Mouse (Mus musculus) ES-E14 (cell line): Measurements from ENCODE around the gene 1700067K01Rik. TPM values are rescaled to one million over a fixed set of nuclear protein-coding genes. Genes with fewer than 3 reads are reported as not detected.

Experiments used
- DNase-seq: peaks from one replicate; pipeline ENCODE4 v3.0.0-alpha.2; 2013; ENCODE audit warnings: low read depth, low spot score
- H3K27ac ChIP-seq: 2 replicates; pipeline ENCODE4 v1.5.1; 2012; ENCODE audit warnings: low read depth, mild to moderate bottlenecking, low read length, moderate library complexity, mixed read lengths; ENCODE audit not compliant: poor library complexity, insufficient read depth, severe bottlenecking
- H3K36me3 ChIP-seq: 2 replicates; pipeline ENCODE4 v1.6.1; 2012; ENCODE audit warnings: mild to moderate bottlenecking, low read length, moderate library complexity, mixed read lengths; ENCODE audit not compliant: control insufficient read depth, poor library complexity, insufficient read depth, severe bottlenecking
- H3K4me1 ChIP-seq, 2 experiments: fragments of 150-350 bp in 1 of 2; sonication (generic) in 1 of 2; 2 replicates each; pipeline ENCODE4 v1.6.1; 2012; ENCODE audit warnings: low read length in 2 of 2, mild to moderate bottlenecking in 1 of 2, mixed read lengths in 1 of 2; ENCODE audit not compliant: control insufficient read depth in 2 of 2, insufficient read depth in 2 of 2, poor library complexity in 1 of 2
- H3K4me3 ChIP-seq, 2 experiments: fragments of 150-350 bp in 1 of 2; sonication (generic) in 1 of 2; 2 replicates each; pipeline ENCODE4 v1.5.1; 2012; ENCODE audit warnings: low read length in 2 of 2, low read depth in 1 of 2, mild to moderate bottlenecking in 1 of 2, mixed read lengths in 1 of 2; ENCODE audit not compliant: insufficient read depth in 1 of 2, poor library complexity in 1 of 2, severe bottlenecking in 1 of 2
- H3K9ac ChIP-seq: 2 replicates; pipeline ENCODE4 v1.6.1; 2012; ENCODE audit warnings: low read depth, mild to moderate bottlenecking, low read length, mixed read lengths; ENCODE audit not compliant: poor library complexity, insufficient read depth, severe bottlenecking
- H3K9me3 ChIP-seq: fragments of 150-350 bp; sonication (generic); 2 replicates; pipeline ENCODE4 v1.6.1; 2012; ENCODE audit warnings: low read depth, mild to moderate bottlenecking, low read length; ENCODE audit not compliant: control insufficient read depth, insufficient read depth
- CHD2 ChIP-seq: IDR thresholded peaks from 2 replicates; pipeline ENCODE4 v1.6.1; 2014; ENCODE audit warnings: mild to moderate bottlenecking, low read depth, low read length, inconsistent platforms
- HCFC1 ChIP-seq: IDR thresholded peaks from 2 replicates; pipeline ENCODE4 v1.6.1; 2012; ENCODE audit warnings: low read length, inconsistent platforms, borderline replicate concordance; ENCODE audit not compliant: insufficient read depth
- MAFK ChIP-seq: IDR thresholded peaks from 2 replicates; pipeline ENCODE4 v1.6.1; 2014; ENCODE audit warnings: mild to moderate bottlenecking, low read depth, low read length, inconsistent platforms; ENCODE audit not compliant: insufficient read depth
- ZC3H11A ChIP-seq: IDR thresholded peaks from 2 replicates; pipeline ENCODE4 v1.6.1; 2012; ENCODE audit warnings: low read depth, mild to moderate bottlenecking, inconsistent platforms, low read length, borderline replicate concordance
- ZNF384 ChIP-seq: IDR thresholded peaks from 2 replicates; pipeline ENCODE4 v1.6.1; 2012; ENCODE audit warnings: low read depth, low read length, inconsistent platforms
- in situ Hi-C, 2 experiments: fragments of 600-800 bp; cut with MboI; formaldehyde crosslinking; loops; one replicate each; pipeline ENCODE4 v1.15.1; 2025; ENCODE audit warnings: low sequenced_read_pairs in 2 of 2, inconsistent platforms in 1 of 2; ENCODE audit not compliant: unreplicated experiment in 2 of 2
- total RNA-seq: library from RNA; depleted of rRNA; stranded (reverse); fragments of 300-350 nt; gene quantifications from 2 replicates; pipeline ENCODE4 v1.2.3, GENCODE M21; 2012

Gene 1700067K01Rik
- total RNA-seq, 1 experiment, result 1.2 TPM

GRCm38 (mm10) chr8:84010625-84011611 lies 9.6 kb downstream of the 1700067K01Rik start:
- Histone ChIP-seq H3K27ac (no peak overlapping the region), H3K36me3 (no peaks in the 10 kb centered on the region), H3K9ac (peak overlapping the region; percentile 68), H3K4me3 (peak overlapping the region; percentile 72 to 79), H3K9me3 (no peaks in the 10 kb centered on the region), H3K4me1 (peaks cover 6 to 7% of the 10 kb centered on the region in 2 experiments; a peak in 3 of 4 replicates)
- in situ Hi-C loops, result loop anchor here in 1 of 2 experiments (10.0 kb wide), 1 partner anchor 344 kb away; no protein-coding TSS in a partner anchor
- DNase-seq, result no peak
- TF ChIP-seq HCFC1 (no peak), ZNF384 (no peak), MAFK (no peak), CHD2 (no peak), ZC3H11A (no peak)

GRCm38 (mm10) chr8:84011705-84012498 lies 10.6 kb downstream of the 1700067K01Rik start, which contains the start of gene 2210011C24Rik:
Gene 2210011C24Rik, minus strand, starts transcription at chr8:84012171.
- peak within 1 kb of the TSS; percentile 68 for H3K9ac ChIP-seq
- no peak for DNase-seq
- peak within 1 kb of the TSS; percentile 72 to 79 for H3K4me3 ChIP-seq
- no peak within 1 kb of the TSS for H3K27ac ChIP-seq
- H3K4me1 ChIP-seq, result peaks cover 6 to 7% of the 10 kb centered on the region in 2 experiments; a peak in 3 of 4 replicates
- TF ChIP-seq ZC3H11A (no peak), MAFK (no peak), CHD2 (no peak), HCFC1 (no peak), ZNF384 (peak; percentile 89)
- in situ Hi-C loops, result loop anchor here in 1 of 2 experiments (10.0 kb wide), 1 partner anchor 343 kb away; no protein-coding TSS in a partner anchor
- H3K36me3 ChIP-seq, result no peaks in the 10 kb centered on the region
- H3K9me3 ChIP-seq, result no peaks in the 10 kb centered on the region

- H3K9ac ChIP-seq, result peak overlapping the region; percentile 63
- no peak for DNase-seq
These were observed 11.3 kb downstream of the 1700067K01Rik start for GRCm38 (mm10) chr8:84012499-84013165.

More at GRCm38 (mm10) chr8:84012499-84013165, 11.3 kb downstream of the 1700067K01Rik start:
- in situ Hi-C loops, result loop anchor here in 1 of 2 experiments (10.0 kb wide), 1 partner anchor 342 kb away; no protein-coding TSS in a partner anchor
- H3K36me3 ChIP-seq, result no peaks in the 10 kb centered on the region
- peak overlapping the region; percentile 72 to 79 for H3K4me3 ChIP-seq
- no peaks in the 10 kb centered on the region for H3K9me3 ChIP-seq
- H3K4me1 ChIP-seq, result peaks cover 4 to 9% of the 10 kb centered on the region in 2 experiments; a peak in 3 of 4 replicates
- no peak overlapping the region for H3K27ac ChIP-seq
- TF ChIP-seq CHD2 (no peak), ZNF384 (no peak), MAFK (no peak), ZC3H11A (no peak), HCFC1 (no peak)
